Mouse (Mus musculus): Measurements from ENCODE around the gene Klhdc3.

The Klhdc3 gene

GRCm38 (mm10) chr17:46656054-46656453 is 24.7 kb downstream of the Klhdc3 start:
- no peak for DNase-seq (ENCODE audit: low spot score in 2 of 2)

GRCm38 (mm10) chr17:46651755-46652547 is 28.8 kb downstream of the Klhdc3 start:
- no peak for DNase-seq (ENCODE audit: low spot score in 2 of 2)

GRCm38 (mm10) chr17:46651292-46651691 is 29.4 kb downstream of the Klhdc3 start:
- DNase-seq (ENCODE audit: low spot score in 2 of 2), result no peak

GRCm38 (mm10) chr17:46650232-46651031 is 30.3 kb downstream of the Klhdc3 start, which contains the start of gene Cul7:
Cul7 (plus strand) TSS chr17:46650337.
- peak; percentile 86 to 92 for DNase-seq (ENCODE audit: low spot score in 2 of 2)

DNA sequence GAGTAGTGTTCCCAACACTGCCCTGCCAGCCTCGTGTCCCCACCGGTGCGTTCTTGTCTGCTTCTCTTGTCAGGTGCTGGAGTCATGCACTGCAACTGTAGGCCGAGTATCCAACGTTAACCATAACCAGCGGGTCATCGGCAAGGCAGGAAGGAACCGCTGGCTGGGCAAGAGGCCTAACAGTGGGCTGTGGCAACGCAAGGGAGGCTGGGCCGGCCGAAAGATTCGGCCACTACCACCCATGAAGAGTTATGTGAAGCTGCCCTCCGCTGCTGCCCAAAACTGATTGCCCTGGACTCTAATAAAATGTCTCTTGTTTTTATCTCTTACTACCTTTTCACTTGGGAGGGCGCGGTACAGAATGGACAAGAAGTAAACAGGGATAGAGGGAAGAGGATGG is 30.9 kb downstream of the Klhdc3 start:
- no peak for DNase-seq (ENCODE audit: low spot score in 2 of 2)

- no peak for DNase-seq (ENCODE audit: low spot score in 2 of 2)
These were observed 32.3 kb downstream of the Klhdc3 start for GRCm38 (mm10) chr17:46648436-46648835.

GRCm38 (mm10) chr17:46647279-46647678 is 33.4 kb downstream of the Klhdc3 start:
- DNase-seq (ENCODE audit: low spot score in 2 of 2), result no peak

DNA sequence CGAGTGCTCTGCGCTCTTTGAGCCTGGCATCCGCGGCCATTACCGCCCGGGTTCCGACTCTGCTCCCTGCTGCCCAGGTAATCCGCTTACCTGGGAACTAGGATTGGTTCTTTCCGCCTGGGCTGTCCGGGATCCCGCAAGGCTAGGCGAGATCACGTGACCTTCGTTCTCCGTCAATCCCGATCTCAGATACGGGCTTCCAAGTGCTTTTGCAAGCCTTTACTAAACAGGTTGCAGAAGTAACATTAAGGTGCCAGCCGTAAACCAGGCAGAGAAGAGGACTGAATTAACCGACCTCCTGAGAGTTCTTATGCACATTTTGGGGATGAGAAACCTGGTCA is 34.4 kb downstream of the Klhdc3 start:
- no peak for DNase-seq (ENCODE audit: low spot score in 2 of 2)

DNA sequence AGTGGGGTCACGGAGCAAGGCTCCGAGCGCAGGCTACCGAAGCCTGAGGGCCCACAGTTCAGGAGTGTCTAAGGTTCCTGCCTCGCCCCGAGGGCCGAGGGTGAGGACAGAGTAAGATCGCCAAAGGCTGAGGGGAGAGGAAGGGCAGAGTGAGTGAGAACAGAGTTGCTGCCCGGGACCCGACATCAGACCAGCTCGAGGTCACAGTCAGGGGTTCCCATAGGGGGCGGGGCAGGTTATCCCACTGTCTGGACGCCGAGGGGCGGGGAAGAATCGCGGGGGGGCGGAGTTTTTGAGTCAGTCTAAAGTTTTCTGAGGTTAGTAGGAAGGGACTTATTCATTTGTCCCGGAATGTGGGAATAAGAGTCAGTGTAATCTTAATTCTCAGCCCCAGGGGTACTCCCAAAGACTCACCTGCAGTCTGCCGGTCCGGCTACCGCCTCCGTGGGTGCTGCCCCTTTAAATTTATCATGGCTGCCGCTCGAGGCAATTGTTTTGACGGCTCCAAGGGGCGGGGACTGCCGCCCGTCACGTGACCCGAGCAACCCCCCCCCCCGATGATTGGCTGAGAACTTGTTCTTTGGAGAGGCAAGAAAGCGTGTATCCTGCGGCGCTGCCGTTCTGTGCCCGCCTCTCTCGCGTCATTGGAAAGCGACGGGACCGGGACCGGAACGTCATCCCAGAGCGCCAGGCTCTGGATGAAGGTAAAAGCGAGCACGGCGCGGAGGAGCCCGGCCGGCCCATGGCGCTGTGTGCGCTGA is 35.0 kb downstream of the Klhdc3 start, which contains the start of the genes Klc4 and Mrpl2:
Gene Klc4, minus strand, starts transcription at position 462 of the 761 bp plus-strand sequence.
Gene Mrpl2, plus strand, starts transcription at position 669 of the 761 bp plus-strand sequence.
- DNase-seq (ENCODE audit: low spot score in 2 of 2), result peak; percentile 98 to 100

- DNase-seq (ENCODE audit: low spot score in 2 of 2), result no peak
These were observed 35.7 kb downstream of the Klhdc3 start for GRCm38 (mm10) chr17:46644916-46645475.

DNA sequence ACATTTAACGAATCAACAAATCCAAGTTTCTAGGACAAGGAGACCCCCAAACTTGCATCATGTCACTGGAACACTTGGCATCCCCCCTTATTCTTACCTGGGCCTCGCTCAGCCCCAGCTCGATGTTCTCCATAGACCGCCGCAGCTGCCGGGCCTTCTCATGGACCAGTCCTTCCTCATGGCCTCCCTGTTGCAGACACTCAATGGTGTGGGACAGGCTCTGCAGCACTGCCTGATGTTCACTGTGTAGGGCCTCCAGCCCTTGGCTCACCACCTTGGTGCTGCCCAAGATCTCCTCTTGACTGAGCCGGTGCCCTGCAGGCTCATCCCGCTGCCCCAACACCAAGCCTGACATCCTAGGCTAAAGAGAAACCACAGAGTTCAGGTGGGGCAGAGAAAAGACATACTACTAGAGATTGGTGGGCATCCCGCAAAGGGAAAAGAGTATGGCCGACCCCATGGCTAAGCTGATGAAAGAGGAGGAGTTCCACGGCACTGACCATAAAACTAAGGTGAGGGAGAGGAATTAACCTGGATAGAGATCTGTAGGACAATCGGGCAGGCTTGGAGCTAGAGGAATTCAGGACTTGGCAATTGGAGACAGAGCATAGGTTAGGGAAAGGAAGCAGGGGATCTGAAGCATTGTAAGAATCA is 36.4 kb downstream of the Klhdc3 start:
- no peak for DNase-seq (ENCODE audit: low spot score in 2 of 2)

GRCm38 (mm10) chr17:46642060-46642459 is 38.7 kb downstream of the Klhdc3 start:
- DNase-seq (ENCODE audit: low spot score in 2 of 2), result no peak

DNA sequence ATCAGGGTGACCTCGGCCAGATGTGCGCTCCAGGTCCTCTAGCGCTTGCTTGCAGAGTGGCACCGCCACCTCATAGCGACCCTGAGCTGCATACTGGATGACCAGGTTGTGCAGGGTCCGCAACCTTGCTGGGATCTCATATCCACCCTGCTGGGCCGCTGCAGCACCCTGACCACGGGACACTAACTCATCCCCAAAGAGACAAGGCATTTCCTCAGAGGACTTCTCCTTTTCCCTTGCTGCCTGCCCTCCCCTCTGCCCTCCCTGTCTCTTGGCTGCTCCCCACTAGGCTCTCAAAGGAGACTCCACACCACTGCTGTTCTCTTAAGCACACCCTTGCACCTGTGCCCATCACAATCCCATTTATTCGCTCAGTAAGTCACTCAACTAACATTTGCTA is 40.8 kb downstream of the Klhdc3 start:
- DNase-seq (ENCODE audit: low spot score in 2 of 2), result no peak

- peak; percentile 59 for DNase-seq (ENCODE audit: low spot score in 2 of 2)
These were observed 43.7 kb downstream of the Klhdc3 start for GRCm38 (mm10) chr17:46636831-46637523.

DNA sequence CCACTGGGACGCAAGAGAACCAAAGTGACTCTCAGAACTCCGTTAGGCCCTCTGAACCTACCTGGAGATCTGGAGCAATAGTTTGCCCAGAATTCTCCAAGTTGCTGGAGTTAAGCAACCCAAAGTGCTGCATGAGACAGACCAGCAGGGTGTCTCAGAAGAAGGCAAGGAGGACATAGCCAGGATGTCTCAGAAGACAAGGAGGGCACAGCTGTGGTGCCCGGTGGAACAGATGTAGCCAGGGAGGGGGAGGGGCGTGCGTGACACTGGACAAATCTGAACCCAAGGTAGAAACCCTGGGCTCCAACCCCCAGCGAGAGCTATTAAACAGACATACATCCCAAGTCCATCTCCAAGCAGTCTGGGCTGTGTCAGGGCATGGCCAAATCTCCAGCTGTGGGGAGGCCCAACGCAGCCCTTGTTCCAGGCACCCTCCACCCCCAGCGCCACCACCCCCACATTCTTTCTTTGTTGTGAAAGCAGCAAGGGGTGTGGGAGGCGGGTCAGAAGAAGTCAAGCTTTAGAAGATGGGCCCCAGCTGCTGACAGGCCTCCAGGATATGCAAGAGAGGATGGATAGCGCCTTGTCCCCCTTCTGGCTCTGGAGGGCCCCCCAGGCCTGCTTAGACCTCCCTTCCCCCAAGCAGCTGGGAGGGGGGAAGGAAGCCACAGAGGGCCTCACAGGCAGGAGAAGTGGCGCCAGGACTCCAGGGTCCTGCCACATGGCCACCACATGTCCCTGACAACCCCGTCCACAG is 50.9 kb downstream of the Klhdc3 start:
- DNase-seq (ENCODE audit: low spot score in 2 of 2), result no peak

DNA sequence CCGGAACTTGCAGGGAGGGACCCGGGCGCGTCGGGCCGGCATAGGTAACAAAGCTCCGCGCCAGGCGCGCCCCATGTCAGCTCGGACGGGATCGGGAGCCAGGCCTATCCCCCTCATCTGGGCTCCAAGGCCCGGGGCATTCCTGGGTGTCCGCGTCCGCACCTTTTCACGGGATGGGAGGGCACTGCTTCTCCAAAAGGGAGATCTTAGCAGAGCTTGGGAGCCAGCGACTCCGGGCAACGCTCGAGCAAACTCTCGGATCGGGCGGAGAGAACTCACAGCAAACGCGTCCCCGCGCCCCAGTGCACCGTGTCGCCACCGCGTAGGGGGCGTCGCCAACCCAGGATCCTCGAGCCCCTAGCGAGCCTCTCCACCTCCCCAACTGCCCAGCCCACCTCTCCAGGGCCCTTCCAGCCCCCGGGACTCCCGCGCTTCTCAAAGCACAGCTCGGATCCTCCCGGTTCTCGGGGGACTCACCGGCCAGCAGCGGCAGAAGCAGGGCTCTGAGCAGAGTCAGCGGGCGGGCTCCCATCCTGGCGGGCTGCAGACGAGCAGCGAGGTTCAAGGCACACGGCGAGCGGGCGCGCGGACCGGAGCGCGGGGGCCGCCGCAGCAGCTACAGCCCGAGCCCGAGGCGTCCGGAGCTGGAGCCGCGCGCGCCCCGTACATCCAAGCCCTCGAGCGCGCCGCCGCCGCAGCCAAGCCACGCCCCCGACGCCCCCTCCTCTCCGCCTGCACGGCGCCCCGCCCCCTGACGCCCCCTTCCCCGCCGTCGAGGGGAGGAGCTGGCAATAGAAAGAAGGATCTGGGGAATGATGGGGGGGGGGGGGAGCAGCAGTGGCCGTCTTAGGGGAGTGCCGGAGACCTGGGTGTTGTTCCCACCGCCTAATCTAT is 51.7 kb downstream of the Klhdc3 start, which contains the start of gene Ptk7:
Gene Ptk7, minus strand, starts transcription at position 714 of the 894 bp plus-strand sequence.
- DNase-seq (ENCODE audit: low spot score in 2 of 2), result peak in 1 of 2 experiments; percentile 69

- no peak for DNase-seq (ENCODE audit: low spot score in 2 of 2)
These were observed 52.3 kb downstream of the Klhdc3 start for GRCm38 (mm10) chr17:46628471-46628790.

GRCm38 (mm10) chr17:46627409-46627808 is 53.3 kb downstream of the Klhdc3 start:
- no peak for DNase-seq (ENCODE audit: low spot score in 2 of 2)

DNA sequence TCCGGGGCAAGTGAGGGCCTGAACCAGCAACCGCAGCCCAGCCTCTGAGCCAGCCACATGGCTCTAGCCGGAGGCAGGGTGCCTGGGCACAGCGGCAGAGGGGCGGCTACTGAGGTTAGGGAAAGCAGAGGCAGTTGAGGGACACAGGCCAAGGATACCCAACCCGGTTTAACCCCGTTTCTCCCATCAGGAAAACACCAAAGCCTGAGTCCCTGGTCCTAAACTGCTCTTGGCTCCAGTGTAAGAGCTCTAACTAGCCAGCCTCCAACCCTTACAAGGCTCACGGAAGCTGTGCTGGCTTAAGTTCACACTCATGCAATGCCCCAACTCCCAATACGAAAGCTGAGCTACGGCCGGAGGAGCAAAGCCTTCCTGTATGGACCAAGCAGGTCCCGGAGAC is 56.1 kb downstream of the Klhdc3 start:
- DNase-seq (ENCODE audit: low spot score in 2 of 2), result no peak

Data from frontal cortex, postnatal 14 days (tissue).